Mouse (Mus musculus): ENCODE measurements at regions not wholly inside any gene's neighbourhood (a gene's known extent, or its start where the extent isn't known, plus 50 kb on each side); places are given as distances from the start of the nearest gene placed in this dataset.

- Histone ChIP-seq H3K4me1 (no peaks in the 10 kb centered on the region), H3K9me3 (replicated peaks) (no peaks in the 10 kb centered on the region), H3K27me3 (ENCODE audit: low read depth, poor library complexity, severe bottlenecking) (no peaks in the 10 kb centered on the region), H3K36me3 (no peaks in the 10 kb centered on the region), H3K4me3 (no peak overlapping the region), H3K27ac (replicated peaks) (no peak overlapping the region)
- WGBS = 91% methylated on average over 4 of the region's 4 CpGs
- DNase-seq (ENCODE audit: low spot score) = no peak
Observed at GRCm38 (mm10) chr9:68072624-68073023, 232.4 kb downstream of the Vps13c start.

- WGBS = 89% methylated on average over 2 of the region's 2 CpGs
- Histone ChIP-seq H3K4me3 (no peak overlapping the region), H3K27me3 (ENCODE audit: low read depth, poor library complexity, severe bottlenecking) (no peaks in the 10 kb centered on the region), H3K9me3 (replicated peaks) (no peaks in the 10 kb centered on the region), H3K4me1 (no peaks in the 10 kb centered on the region), H3K36me3 (no peaks in the 10 kb centered on the region), H3K27ac (replicated peaks) (no peak overlapping the region)
- DNase-seq (ENCODE audit: low spot score) = no peak
Observed at GRCm38 (mm10) chr9:68077329-68077728, 237.1 kb downstream of the Vps13c start.

- WGBS = 89% methylated on average over 4 of the region's 4 CpGs
- Histone ChIP-seq H3K4me1 (no peaks in the 10 kb centered on the region), H3K36me3 (no peaks in the 10 kb centered on the region), H3K4me3 (no peak overlapping the region), H3K9me3 (replicated peaks) (no peaks in the 10 kb centered on the region), H3K27ac (replicated peaks) (no peak overlapping the region), H3K27me3 (ENCODE audit: low read depth, poor library complexity, severe bottlenecking) (no peaks in the 10 kb centered on the region)
- no peak for DNase-seq (ENCODE audit: low spot score)
Observed at GRCm38 (mm10) chr9:68083341-68083740, 243.1 kb downstream of the Vps13c start.

GRCm38 (mm10) chr9:68084966-68085365, 244.8 kb downstream of the Vps13c start:
- no peak for DNase-seq (ENCODE audit: low spot score)
- 84% methylated on average over 4 of the region's 4 CpGs for WGBS
- no peaks in the 10 kb centered on the region for H3K36me3 ChIP-seq
- H3K4me1 ChIP-seq = no peaks in the 10 kb centered on the region
- no peaks in the 10 kb centered on the region for H3K27me3 ChIP-seq (ENCODE audit: low read depth, poor library complexity, severe bottlenecking)
- no peaks in the 10 kb centered on the region for H3K9me3 ChIP-seq (replicated peaks)
- no peak overlapping the region for H3K27ac ChIP-seq (replicated peaks)
- no peak overlapping the region for H3K4me3 ChIP-seq

GRCm38 (mm10) chr9:68094561-68094960, 254.4 kb downstream of the Vps13c start:
- Histone ChIP-seq H3K4me3 (no peak overlapping the region), H3K4me1 (0 out of 2 replicates have a peak, but pooled peaks cover 4% of the 10 kb centered on the region), H3K36me3 (no peaks in the 10 kb centered on the region), H3K27ac (replicated peaks) (no peak overlapping the region), H3K27me3 (ENCODE audit: low read depth, poor library complexity, severe bottlenecking) (no peaks in the 10 kb centered on the region), H3K9me3 (replicated peaks) (no peaks in the 10 kb centered on the region)
- 94% methylated on average over 5 of the region's 5 CpGs for WGBS
- no peak for DNase-seq (ENCODE audit: low spot score)

- H3K4me3 ChIP-seq = no peak overlapping the region
- H3K4me1 ChIP-seq = no peaks in the 10 kb centered on the region
- no peaks in the 10 kb centered on the region for H3K27me3 ChIP-seq (ENCODE audit: low read depth, poor library complexity, severe bottlenecking)
- 81% methylated on average over 9 of the region's 9 CpGs for WGBS
- no peak overlapping the region for H3K27ac ChIP-seq (replicated peaks)
- no peak for DNase-seq (ENCODE audit: low spot score)
- H3K36me3 ChIP-seq = no peaks in the 10 kb centered on the region
- no peaks in the 10 kb centered on the region for H3K9me3 ChIP-seq (replicated peaks)
Observed at GRCm38 (mm10) chr9:68109841-68110240, 269.6 kb downstream of the Vps13c start.

- no peaks in the 10 kb centered on the region for H3K27me3 ChIP-seq (ENCODE audit: low read depth, poor library complexity, severe bottlenecking)
- H3K27ac ChIP-seq (replicated peaks) = no peak overlapping the region
- no peaks in the 10 kb centered on the region for H3K9me3 ChIP-seq (replicated peaks)
- WGBS = 90% methylated on average over 10 of the region's 10 CpGs
- no peak for DNase-seq (ENCODE audit: low spot score)
- H3K4me1 ChIP-seq = no peaks in the 10 kb centered on the region
- no peak overlapping the region for H3K4me3 ChIP-seq
- no peaks in the 10 kb centered on the region for H3K36me3 ChIP-seq
Observed at GRCm38 (mm10) chr9:68115151-68115690, 275.0 kb downstream of the Vps13c start.

GRCm38 (mm10) chr9:68116221-68116741, 276.1 kb downstream of the Vps13c start:
- H3K36me3 ChIP-seq = no peaks in the 10 kb centered on the region
- DNase-seq (ENCODE audit: low spot score) = no peak
- 89% methylated on average over 10 of the region's 10 CpGs for WGBS
- no peak overlapping the region for H3K4me3 ChIP-seq
- H3K9me3 ChIP-seq (replicated peaks) = no peaks in the 10 kb centered on the region
- no peaks in the 10 kb centered on the region for H3K4me1 ChIP-seq
- H3K27me3 ChIP-seq (ENCODE audit: low read depth, poor library complexity, severe bottlenecking) = no peaks in the 10 kb centered on the region
- H3K27ac ChIP-seq (replicated peaks) = no peak overlapping the region

GRCm38 (mm10) chr9:68118266-68118665, 278.1 kb downstream of the Vps13c start:
- no peaks in the 10 kb centered on the region for H3K9me3 ChIP-seq (replicated peaks)
- WGBS = 80% methylated on average over 2 of the region's 2 CpGs

GRCm38 (mm10) chr9:68122266-68122665, 282.1 kb downstream of the Vps13c start:
- Histone ChIP-seq H3K27me3 (ENCODE audit: low read depth, poor library complexity, severe bottlenecking) (no peaks in the 10 kb centered on the region), H3K36me3 (no peaks in the 10 kb centered on the region), H3K4me3 (no peak overlapping the region), H3K4me1 (0 out of 2 replicates have a peak, but pooled peaks cover 3% of the 10 kb centered on the region), H3K9me3 (replicated peaks) (no peaks in the 10 kb centered on the region), H3K27ac (replicated peaks) (no peak overlapping the region)
- no peak for DNase-seq (ENCODE audit: low spot score)
- WGBS = 63% methylated on average over 3 of the region's 3 CpGs

More at GRCm38 (mm10) chr9:68118266-68118665, 278.1 kb downstream of the Vps13c start:
- no peak for DNase-seq (ENCODE audit: low spot score)
- no peaks in the 10 kb centered on the region for H3K36me3 ChIP-seq
- H3K27me3 ChIP-seq (ENCODE audit: low read depth, poor library complexity, severe bottlenecking) = no peaks in the 10 kb centered on the region
- no peak overlapping the region for H3K4me3 ChIP-seq
- no peaks in the 10 kb centered on the region for H3K4me1 ChIP-seq
- no peak overlapping the region for H3K27ac ChIP-seq (replicated peaks)

- Histone ChIP-seq H3K9me3 (replicated peaks) (no peaks in the 10 kb centered on the region), H3K27ac (replicated peaks) (0 out of 2 replicates have a peak overlapping the region, but pooled peaks have one; percentile 6), H3K4me1 (peaks cover 15% of the 10 kb centered on the region), H3K27me3 (ENCODE audit: low read depth, poor library complexity, severe bottlenecking) (no peaks in the 10 kb centered on the region), H3K36me3 (no peaks in the 10 kb centered on the region), H3K4me3 (no peak overlapping the region)
- DNase-seq (ENCODE audit: low spot score) = no peak
Observed at GRCm38 (mm10) chr9:68131263-68131662, 291.1 kb downstream of the Vps13c start.

- WGBS = 56% methylated on average over 2 of the region's 2 CpGs
- DNase-seq (ENCODE audit: low spot score) = no peak
- Histone ChIP-seq H3K4me3 (no peak overlapping the region), H3K9me3 (replicated peaks) (no peaks in the 10 kb centered on the region), H3K4me1 (peaks cover 15% of the 10 kb centered on the region), H3K27me3 (ENCODE audit: low read depth, poor library complexity, severe bottlenecking) (no peaks in the 10 kb centered on the region), H3K36me3 (no peaks in the 10 kb centered on the region), H3K27ac (replicated peaks) (no peak overlapping the region)
Observed at GRCm38 (mm10) chr9:68135446-68136050, 295.4 kb downstream of the Vps13c start.

- Histone ChIP-seq H3K4me1 (no peaks in the 10 kb centered on the region), H3K27me3 (ENCODE audit: low read depth, poor library complexity, severe bottlenecking) (no peaks in the 10 kb centered on the region), H3K9me3 (replicated peaks) (no peaks in the 10 kb centered on the region), H3K36me3 (no peaks in the 10 kb centered on the region), H3K27ac (replicated peaks) (no peak overlapping the region), H3K4me3 (no peak overlapping the region)
- WGBS = 86% methylated on average over 10 of the region's 10 CpGs
- DNase-seq (ENCODE audit: low spot score) = no peak
Observed at GRCm38 (mm10) chr9:68162813-68163570, 322.8 kb downstream of the Vps13c start.
